Mouse (Mus musculus): ENCODE data around the gene Anapc16. TPM values are rescaled to one million over a fixed set of nuclear protein-coding genes. Genes with fewer than 3 reads are reported as not detected.

The Anapc16 gene
- total RNA-seq, 1 experiment: 54.5 TPM

DNA sequence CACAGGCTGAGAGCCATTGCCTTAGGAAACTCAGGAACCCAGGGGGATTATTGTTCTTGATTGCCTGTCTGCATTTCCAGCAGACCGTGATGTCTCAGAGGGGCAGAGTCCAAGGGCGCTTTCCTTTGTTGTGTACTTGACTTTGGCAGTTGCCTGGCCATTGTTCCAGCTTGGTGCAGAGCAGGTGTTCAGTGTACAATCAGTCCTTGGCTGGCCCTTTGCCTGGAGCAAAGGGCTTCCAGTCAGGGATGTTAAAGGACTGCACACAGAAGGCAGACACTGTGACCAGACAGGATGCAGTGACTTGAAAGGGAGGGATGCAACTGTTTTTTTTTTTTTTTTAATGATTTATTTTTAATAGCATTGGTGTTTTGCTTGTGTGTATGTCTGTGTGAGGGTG lies 30.4 kb downstream of the Anapc16 start:
- peaks cover 8 to 37% of the 10 kb centered on the region in 2 experiments; a peak in 3 of 4 replicates for H3K4me1 ChIP-seq (ENCODE audit: control insufficient read depth in 2 of 2, insufficient read depth in 2 of 2, low read length in 2 of 2, poor library complexity in 1 of 2)
- no peak overlapping the region for H3K4me3 ChIP-seq (ENCODE audit: insufficient read depth in 1 of 2, low read depth in 1 of 2, low read length in 2 of 2, poor library complexity in 1 of 2, severe bottlenecking in 1 of 2)
- TF ChIP-seq HCFC1 (IDR thresholded peaks at IDR 0.05; ENCODE audit: borderline replicate concordance, insufficient read depth, low read length) (no peak), ZNF384 (IDR thresholded peaks at IDR 0.05; ENCODE audit: low read depth, low read length) (0 out of 2 replicates have a peak, but pooled peaks have one; percentile 11)
- H3K27ac ChIP-seq (ENCODE audit: insufficient read depth, low read depth, low read length, poor library complexity, severe bottlenecking): no peak overlapping the region
- no peaks in the 10 kb centered on the region for H3K9me3 ChIP-seq (ENCODE audit: control insufficient read depth, insufficient read depth, low read depth, low read length)
- in situ Hi-C loops (cut with MboI; ENCODE audit: low sequenced_read_pairs in 2 of 2, unreplicated experiment in 2 of 2): no loop called here
- no peaks in the 10 kb centered on the region for H3K36me3 ChIP-seq (ENCODE audit: control insufficient read depth, insufficient read depth, low read length, poor library complexity, severe bottlenecking)
- DNase-seq (ENCODE audit: low read depth, low spot score): no peak
- H3K9ac ChIP-seq (ENCODE audit: insufficient read depth, low read depth, low read length, poor library complexity, severe bottlenecking): no peak overlapping the region

DNA sequence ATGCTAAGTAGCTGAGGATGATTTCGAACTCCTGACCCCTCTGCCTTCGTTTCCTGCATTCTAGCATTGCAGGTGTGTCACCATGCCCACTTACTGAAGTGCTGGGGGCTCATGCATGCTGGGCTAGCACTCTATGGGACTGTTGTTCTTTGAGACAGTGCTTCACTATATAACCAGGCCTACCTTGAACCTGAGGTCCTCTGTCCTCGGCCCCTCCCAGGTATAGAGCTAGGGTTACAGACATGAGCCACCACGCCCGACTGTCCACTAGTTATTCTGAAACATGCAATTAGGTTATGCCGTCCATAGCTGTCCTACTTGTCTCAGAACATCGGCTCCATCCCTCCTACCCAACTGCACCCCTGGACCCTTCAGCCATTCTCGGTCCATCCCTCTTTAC lies 31.1 kb downstream of the Anapc16 start:
- H3K36me3 ChIP-seq (ENCODE audit: control insufficient read depth, insufficient read depth, low read length, poor library complexity, severe bottlenecking): no peaks in the 10 kb centered on the region
- no peak overlapping the region for H3K9ac ChIP-seq (ENCODE audit: insufficient read depth, low read depth, low read length, poor library complexity, severe bottlenecking)
- no peak overlapping the region for H3K27ac ChIP-seq (ENCODE audit: insufficient read depth, low read depth, low read length, poor library complexity, severe bottlenecking)
- TF ChIP-seq ZNF384 (IDR thresholded peaks at IDR 0.05; ENCODE audit: low read depth, low read length) (no peak), HCFC1 (IDR thresholded peaks at IDR 0.05; ENCODE audit: borderline replicate concordance, insufficient read depth, low read length) (no peak), MAFK (IDR thresholded peaks at IDR 0.05; ENCODE audit: insufficient read depth, low read depth, low read length) (no peak), ZC3H11A (IDR thresholded peaks at IDR 0.05; ENCODE audit: borderline replicate concordance, low read depth, low read length) (no peak), CHD2 (IDR thresholded peaks at IDR 0.05; ENCODE audit: low read depth, low read length) (no peak)
- H3K4me3 ChIP-seq (ENCODE audit: insufficient read depth in 1 of 2, low read depth in 1 of 2, low read length in 2 of 2, poor library complexity in 1 of 2, severe bottlenecking in 1 of 2): no peak overlapping the region
- no peaks in the 10 kb centered on the region for H3K9me3 ChIP-seq (ENCODE audit: control insufficient read depth, insufficient read depth, low read depth, low read length)
- in situ Hi-C loops (cut with MboI; ENCODE audit: low sequenced_read_pairs in 2 of 2, unreplicated experiment in 2 of 2): no loop called here
- no peak for DNase-seq (ENCODE audit: low read depth, low spot score)
- H3K4me1 ChIP-seq (ENCODE audit: control insufficient read depth in 2 of 2, insufficient read depth in 2 of 2, low read length in 2 of 2, poor library complexity in 1 of 2): peaks cover 7 to 32% of the 10 kb centered on the region in 2 experiments; a peak in 3 of 4 replicates

- in situ Hi-C loops (cut with MboI; ENCODE audit: low sequenced_read_pairs in 2 of 2, unreplicated experiment in 2 of 2): no loop called here
- Histone ChIP-seq H3K4me1 (ENCODE audit: control insufficient read depth in 2 of 2, insufficient read depth in 2 of 2, low read length in 2 of 2, poor library complexity in 1 of 2) (peaks cover 9 to 32% of the 10 kb centered on the region in 2 experiments), H3K36me3 (ENCODE audit: control insufficient read depth, insufficient read depth, low read length, poor library complexity, severe bottlenecking) (no peaks in the 10 kb centered on the region), H3K9ac (ENCODE audit: insufficient read depth, low read depth, low read length, poor library complexity, severe bottlenecking) (peak overlapping the region; percentile 72; the same call in 1 of the 2 replicates), H3K9me3 (ENCODE audit: control insufficient read depth, insufficient read depth, low read depth, low read length) (no peaks in the 10 kb centered on the region), H3K4me3 (ENCODE audit: insufficient read depth in 1 of 2, low read depth in 1 of 2, low read length in 2 of 2, poor library complexity in 1 of 2, severe bottlenecking in 1 of 2) (peak overlapping the region in 1 of 2 experiments; percentile 69; a peak in 2 of 4 replicates), H3K27ac (ENCODE audit: insufficient read depth, low read depth, low read length, poor library complexity, severe bottlenecking) (no peak overlapping the region)
- TF ChIP-seq ZNF384 (IDR thresholded peaks at IDR 0.05; ENCODE audit: low read depth, low read length) (0 out of 2 replicates have a peak, but pooled peaks have one; percentile 37), ZC3H11A (IDR thresholded peaks at IDR 0.05; ENCODE audit: borderline replicate concordance, low read depth, low read length) (no peak)
- DNase-seq (ENCODE audit: low read depth, low spot score): no peak
These were observed 32.4 kb downstream of the Anapc16 start for GRCm38 (mm10) chr10:59970450-59971062.

DNA sequence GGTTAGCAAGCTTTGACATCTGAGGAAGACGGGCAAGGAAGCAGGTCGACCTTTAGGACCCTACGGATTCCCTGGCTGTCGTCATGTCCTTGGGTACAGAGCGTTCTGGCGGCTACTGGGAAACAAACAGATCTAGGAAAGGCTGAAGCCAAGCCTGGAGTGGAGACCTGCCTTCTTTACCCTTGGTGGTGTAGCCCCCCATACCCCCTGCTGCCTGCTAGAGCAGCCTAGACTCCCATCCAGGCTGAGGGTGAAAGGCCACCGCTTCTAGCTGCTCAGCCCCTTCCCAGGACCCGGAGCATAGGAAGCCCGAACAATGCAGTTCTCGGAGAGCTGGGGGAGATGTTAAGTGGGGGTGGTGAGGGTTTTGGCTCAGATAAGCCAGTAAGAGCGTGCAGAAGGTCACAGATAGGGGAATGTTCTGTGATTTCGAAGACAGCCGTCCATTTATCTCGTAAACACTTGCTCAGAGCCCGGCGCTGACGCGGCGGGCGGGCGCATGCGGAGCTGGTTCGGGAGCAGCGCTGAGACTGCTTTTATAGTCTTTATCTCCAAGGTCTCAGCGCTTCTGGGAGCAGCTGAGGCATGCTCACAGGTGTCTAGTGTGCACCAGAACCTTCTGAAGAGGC lies 33.0 kb downstream of the Anapc16 start:
- Histone ChIP-seq H3K4me3 (ENCODE audit: insufficient read depth in 1 of 2, low read depth in 1 of 2, low read length in 2 of 2, poor library complexity in 1 of 2, severe bottlenecking in 1 of 2) (peak overlapping the region; percentile 65 to 69), H3K36me3 (ENCODE audit: control insufficient read depth, insufficient read depth, low read length, poor library complexity, severe bottlenecking) (no peaks in the 10 kb centered on the region), H3K27ac (ENCODE audit: insufficient read depth, low read depth, low read length, poor library complexity, severe bottlenecking) (no peak overlapping the region), H3K9ac (ENCODE audit: insufficient read depth, low read depth, low read length, poor library complexity, severe bottlenecking) (peak overlapping the region; percentile 72), H3K4me1 (ENCODE audit: control insufficient read depth in 2 of 2, insufficient read depth in 2 of 2, low read length in 2 of 2, poor library complexity in 1 of 2) (peaks cover 10 to 34% of the 10 kb centered on the region in 2 experiments), H3K9me3 (ENCODE audit: control insufficient read depth, insufficient read depth, low read depth, low read length) (no peaks in the 10 kb centered on the region)
- no peak for TF ChIP-seq CHD2 (IDR thresholded peaks at IDR 0.05; ENCODE audit: low read depth, low read length)
- TF ChIP-seq HCFC1 (IDR thresholded peaks at IDR 0.05; ENCODE audit: borderline replicate concordance, insufficient read depth, low read length): no peak
- TF ChIP-seq ZNF384 (IDR thresholded peaks at IDR 0.05; ENCODE audit: low read depth, low read length): no peak
- no peak for TF ChIP-seq ZC3H11A (IDR thresholded peaks at IDR 0.05; ENCODE audit: borderline replicate concordance, low read depth, low read length)
- no peak for TF ChIP-seq MAFK (IDR thresholded peaks at IDR 0.05; ENCODE audit: insufficient read depth, low read depth, low read length)
- in situ Hi-C loops (cut with MboI; ENCODE audit: low sequenced_read_pairs in 2 of 2, unreplicated experiment in 2 of 2): no loop called here
- no peak for DNase-seq (ENCODE audit: low read depth, low spot score)

Data from ES-E14 (cell line).